Mouse (Mus musculus) central nervous system, embryonic 11.5 days (tissue): Measurements from ENCODE around the gene Psmc2. TPM values are rescaled to one million over a fixed set of nuclear protein-coding genes. Genes with fewer than 3 reads are reported as not detected.

ENCODE experiments used
- polyA plus RNA-seq: library from polyadenylated mRNA; depleted of rRNA; stranded (reverse); fragments of >200 nt; gene quantifications from 2 replicates; pipeline ENCODE4 v1.2.3, GENCODE M21; 2012; rRNA removed

Gene Psmc2
- polyA plus RNA-seq, result 140 and 147 TPM in 2 replicates

GRCm38 (mm10) chr5:21785053-21785452 is at the start of gene Psmc2, which contains the start of gene Dnajc2:
Gene Psmc2 (plus strand): TSS chr5:21785283.
Gene Dnajc2 (minus strand): TSS chr5:21785251.

GRCm38 (mm10) chr5:21736956-21737585 is 48.0 kb upstream of the Psmc2 start, which contains the start of gene Pmpcb:
Gene Pmpcb (plus strand): TSS chr5:21737141.

Other genes with a start within 250 kb of the Psmc2 start
- 13.7 and 24.0 TPM in 2 replicates for gene Lrrc17, start 241.7 kb upstream of the Psmc2 start, polyA plus RNA-seq
- 0.31 and 0.35 TPM in 2 replicates for gene Fbxl13, start 139.6 kb upstream of the Psmc2 start, polyA plus RNA-seq
- gene Armc10, start 139.5 kb upstream of the Psmc2 start, polyA plus RNA-seq, result 95.8 and 116 TPM in 2 replicates
- gene Napepld, start 83.9 kb upstream of the Psmc2 start, polyA plus RNA-seq, result 8.2 and 13.7 TPM in 2 replicates
- 94.1 and 95.7 TPM in 2 replicates for gene Pmpcb, start 48.1 kb upstream of the Psmc2 start, polyA plus RNA-seq
- 49.9 and 70.9 TPM in 2 replicates for gene Dnajc2, start within 50 bp of the Psmc2 start, polyA plus RNA-seq
- gene Slc26a5, start 80.3 kb downstream of the Psmc2 start, polyA plus RNA-seq, result 0.04 and 0.06 TPM in 2 replicates